Mouse (Mus musculus) ES-E14 (cell line): Measurements from ENCODE around the gene Smad3. TPM values are rescaled to one million over a fixed set of nuclear protein-coding genes. Genes with fewer than 3 reads are reported as not detected.
A peak's percentile ranks its signal among the peaks of the same experiment; 100 is the strongest.

Experiments used
- DNase-seq: peaks from one replicate; pipeline ENCODE4 v3.0.0-alpha.2; 2013; ENCODE audit warnings: low read depth, low spot score
- H3K27ac ChIP-seq: 2 replicates; pipeline ENCODE4 v1.5.1; 2012; ENCODE audit warnings: low read depth, mild to moderate bottlenecking, low read length, moderate library complexity, mixed read lengths; ENCODE audit not compliant: poor library complexity, insufficient read depth, severe bottlenecking
- H3K36me3 ChIP-seq: 2 replicates; pipeline ENCODE4 v1.6.1; 2012; ENCODE audit warnings: mild to moderate bottlenecking, low read length, moderate library complexity, mixed read lengths; ENCODE audit not compliant: control insufficient read depth, poor library complexity, insufficient read depth, severe bottlenecking
- H3K4me1 ChIP-seq, 2 experiments: fragments of 150-350 bp in 1 of 2; sonication (generic) in 1 of 2; 2 replicates each; pipeline ENCODE4 v1.6.1; 2012; ENCODE audit warnings: low read length in 2 of 2, mild to moderate bottlenecking in 1 of 2, mixed read lengths in 1 of 2; ENCODE audit not compliant: control insufficient read depth in 2 of 2, insufficient read depth in 2 of 2, poor library complexity in 1 of 2
- H3K4me3 ChIP-seq, 2 experiments: fragments of 150-350 bp in 1 of 2; sonication (generic) in 1 of 2; 2 replicates each; pipeline ENCODE4 v1.5.1; 2012; ENCODE audit warnings: low read length in 2 of 2, low read depth in 1 of 2, mild to moderate bottlenecking in 1 of 2, mixed read lengths in 1 of 2; ENCODE audit not compliant: insufficient read depth in 1 of 2, poor library complexity in 1 of 2, severe bottlenecking in 1 of 2
- H3K9ac ChIP-seq: 2 replicates; pipeline ENCODE4 v1.6.1; 2012; ENCODE audit warnings: low read depth, mild to moderate bottlenecking, low read length, mixed read lengths; ENCODE audit not compliant: poor library complexity, insufficient read depth, severe bottlenecking
- H3K9me3 ChIP-seq: fragments of 150-350 bp; sonication (generic); 2 replicates; pipeline ENCODE4 v1.6.1; 2012; ENCODE audit warnings: low read depth, mild to moderate bottlenecking, low read length; ENCODE audit not compliant: control insufficient read depth, insufficient read depth
- CHD2 ChIP-seq: IDR thresholded peaks from 2 replicates; pipeline ENCODE4 v1.6.1; 2014; ENCODE audit warnings: mild to moderate bottlenecking, low read depth, low read length, inconsistent platforms
- HCFC1 ChIP-seq: IDR thresholded peaks from 2 replicates; pipeline ENCODE4 v1.6.1; 2012; ENCODE audit warnings: low read length, inconsistent platforms, borderline replicate concordance; ENCODE audit not compliant: insufficient read depth
- MAFK ChIP-seq: IDR thresholded peaks from 2 replicates; pipeline ENCODE4 v1.6.1; 2014; ENCODE audit warnings: mild to moderate bottlenecking, low read depth, low read length, inconsistent platforms; ENCODE audit not compliant: insufficient read depth
- ZC3H11A ChIP-seq: IDR thresholded peaks from 2 replicates; pipeline ENCODE4 v1.6.1; 2012; ENCODE audit warnings: low read depth, mild to moderate bottlenecking, inconsistent platforms, low read length, borderline replicate concordance
- ZNF384 ChIP-seq: IDR thresholded peaks from 2 replicates; pipeline ENCODE4 v1.6.1; 2012; ENCODE audit warnings: low read depth, low read length, inconsistent platforms
- in situ Hi-C, 2 experiments: fragments of 600-800 bp; cut with MboI; formaldehyde crosslinking; loops; one replicate each; pipeline ENCODE4 v1.15.1; 2025; ENCODE audit warnings: low sequenced_read_pairs in 2 of 2, inconsistent platforms in 1 of 2; ENCODE audit not compliant: unreplicated experiment in 2 of 2
- total RNA-seq: library from RNA; depleted of rRNA; stranded (reverse); fragments of 300-350 nt; gene quantifications from 2 replicates; pipeline ENCODE4 v1.2.3, GENCODE M21; 2012

The Smad3 gene
- total RNA-seq, 1 experiment, result 15.2 TPM

DNA sequence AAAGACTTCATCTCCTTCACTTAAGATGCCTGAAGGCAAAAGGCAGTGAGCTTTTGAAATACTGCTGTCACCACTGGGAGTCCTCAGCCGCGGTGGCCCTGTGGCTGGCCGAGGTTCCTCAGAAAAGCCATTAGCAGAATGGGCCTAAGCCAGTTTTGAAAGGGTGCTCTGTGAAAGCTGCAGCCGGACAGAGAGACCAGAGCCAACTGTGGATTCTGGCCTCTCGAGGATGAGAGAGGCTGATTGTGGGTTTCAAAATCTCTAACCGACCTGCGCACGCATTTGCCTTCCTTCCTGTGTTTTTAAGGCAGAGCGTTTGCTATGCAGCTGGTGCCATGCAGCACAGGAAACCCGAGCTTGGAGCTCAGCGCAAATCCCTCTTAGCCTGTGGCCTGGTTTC lies 19.0 kb downstream of the Smad3 start:
- in situ Hi-C loops, result no loop called here
- no peak overlapping the region for H3K4me3 ChIP-seq
- peaks cover 6% of the 10 kb centered on the region; the same call in 1 of the 2 replicates for H3K36me3 ChIP-seq
- H3K4me1 ChIP-seq, result peaks cover 3 to 23% of the 10 kb centered on the region in 2 experiments; a peak in 2 of 4 replicates
- H3K27ac ChIP-seq, result no peak overlapping the region
- TF ChIP-seq CHD2 (no peak), MAFK (no peak), ZC3H11A (no peak), ZNF384 (no peak)
- DNase-seq, result no peak
- H3K9ac ChIP-seq, result no peak overlapping the region
- H3K9me3 ChIP-seq, result no peaks in the 10 kb centered on the region

DNA sequence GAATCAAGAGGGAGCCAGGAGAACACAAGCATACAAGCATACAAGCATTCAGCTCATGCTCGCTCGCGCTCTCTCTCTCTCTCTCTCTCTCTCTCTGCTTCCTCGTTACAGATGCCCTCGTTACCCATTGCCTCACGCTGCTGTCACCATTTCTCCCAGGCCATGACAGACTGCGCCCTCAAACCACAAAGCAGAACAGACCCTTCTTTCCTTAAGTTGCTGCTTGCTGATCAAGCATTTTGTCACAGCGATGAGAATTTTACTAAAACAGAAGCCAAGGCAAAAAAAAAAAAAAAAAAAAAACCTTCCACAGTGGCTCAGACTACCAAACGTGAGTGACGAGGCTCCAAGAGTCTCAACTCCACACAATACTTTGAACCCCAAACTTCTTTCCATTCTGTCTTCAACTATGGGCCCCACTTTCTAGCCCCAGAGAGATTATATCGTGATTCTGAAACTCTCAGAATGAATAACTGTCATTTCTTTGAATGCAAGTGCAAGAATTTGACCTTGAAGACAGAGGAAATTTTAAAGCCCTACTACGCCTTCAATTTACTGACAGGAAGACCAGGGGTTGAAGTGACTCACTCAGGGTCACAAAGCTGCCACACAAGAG lies 19.6 kb downstream of the Smad3 start:
- no peak for TF ChIP-seq HCFC1
- 0 out of 2 replicates have a peak, but pooled peaks have one; percentile 43 for TF ChIP-seq ZNF384
- no peak for TF ChIP-seq MAFK
- no peak overlapping the region for H3K9ac ChIP-seq
- in situ Hi-C loops, result no loop called here
- no peak overlapping the region for H3K27ac ChIP-seq
- peaks cover 3 to 21% of the 10 kb centered on the region in 2 experiments; a peak in 2 of 4 replicates for H3K4me1 ChIP-seq
- no peaks in the 10 kb centered on the region for H3K9me3 ChIP-seq
- no peak for DNase-seq
- no peak overlapping the region for H3K4me3 ChIP-seq
- H3K36me3 ChIP-seq, result peaks cover 6% of the 10 kb centered on the region; the same call in 1 of the 2 replicates

DNA sequence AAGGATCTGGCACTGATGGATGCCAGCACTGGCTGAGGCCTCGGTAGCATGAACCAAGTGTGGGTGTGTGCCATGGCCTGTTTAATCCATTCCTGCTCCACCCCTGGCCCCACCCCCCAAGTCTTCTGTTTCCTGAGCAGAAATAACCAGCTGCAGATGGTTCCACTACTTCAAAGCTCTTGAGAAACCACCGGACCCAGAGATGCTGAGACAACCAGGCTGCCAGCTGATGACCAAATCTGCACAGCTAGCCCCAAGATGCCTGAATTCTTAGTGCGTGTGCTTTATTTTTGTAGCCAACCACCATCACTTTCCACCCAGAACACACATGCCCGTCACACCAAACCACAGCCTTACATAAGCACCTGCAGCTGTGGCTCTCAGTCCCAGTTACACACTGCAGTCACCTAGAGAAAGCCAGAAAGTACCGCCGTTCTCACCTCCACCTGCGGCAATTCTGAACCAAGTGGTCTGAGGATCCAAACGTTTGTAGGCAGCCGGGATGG lies 20.3 kb downstream of the Smad3 start:
- H3K4me1 ChIP-seq, result peaks cover 0 to 17% of the 10 kb centered on the region in 2 experiments; a peak in 3 of 4 replicates
- no peak for DNase-seq
- no peak overlapping the region for H3K9ac ChIP-seq
- H3K36me3 ChIP-seq, result peaks cover 6% of the 10 kb centered on the region; the same call in 1 of the 2 replicates
- H3K27ac ChIP-seq, result no peak overlapping the region
- in situ Hi-C loops, result no loop called here
- no peak overlapping the region for H3K4me3 ChIP-seq
- no peaks in the 10 kb centered on the region for H3K9me3 ChIP-seq
- no peak for TF ChIP-seq HCFC1

DNA sequence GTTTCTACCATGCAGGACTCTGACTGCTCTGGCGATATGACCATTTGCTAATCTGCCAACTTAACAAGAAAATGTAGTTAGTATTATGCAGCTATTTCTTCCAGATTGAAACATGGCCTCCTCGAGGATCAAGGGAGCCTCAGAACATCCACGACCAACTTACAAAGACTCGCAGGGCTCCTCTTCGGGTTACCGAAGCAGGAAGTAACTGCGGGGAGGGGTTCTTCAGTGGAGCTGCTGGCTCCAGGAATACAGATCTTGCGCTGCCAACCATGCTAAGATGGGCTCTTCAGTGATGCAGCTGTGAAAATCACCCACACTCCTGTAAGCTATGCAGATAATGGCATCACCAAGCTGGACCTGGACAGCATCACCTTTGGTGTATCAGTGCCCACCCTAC lies 23.5 kb downstream of the Smad3 start:
- Histone ChIP-seq H3K9ac (no peak overlapping the region), H3K36me3 (0 out of 2 replicates have a peak, but pooled peaks cover 2% of the 10 kb centered on the region), H3K27ac (no peak overlapping the region), H3K9me3 (no peaks in the 10 kb centered on the region), H3K4me3 (no peak overlapping the region), H3K4me1 (peaks cover 2 to 16% of the 10 kb centered on the region in 2 experiments; a peak in 3 of 4 replicates)
- DNase-seq, result no peak
- in situ Hi-C loops, result no loop called here
- TF ChIP-seq ZNF384 (no peak), HCFC1 (no peak), ZC3H11A (no peak), MAFK (no peak), CHD2 (no peak)

DNA sequence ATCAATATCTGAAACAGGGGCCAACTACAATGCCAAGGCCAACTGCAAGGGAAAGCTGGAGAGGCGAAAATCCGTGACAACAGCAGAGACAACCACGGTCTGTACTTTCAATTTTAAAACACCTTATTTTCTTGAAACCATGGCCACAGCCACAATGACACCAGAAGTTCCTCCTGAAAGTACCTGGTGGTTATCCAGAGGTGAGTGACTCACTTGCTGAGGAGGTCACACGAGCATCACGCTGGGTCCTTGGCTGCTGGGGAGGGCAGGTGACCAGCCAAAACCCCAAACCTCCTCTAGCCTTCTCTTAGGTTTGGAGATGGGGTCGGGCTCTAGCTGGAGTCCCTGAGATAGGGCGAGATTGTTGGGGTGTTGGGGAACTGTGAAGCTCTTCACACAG lies 25.1 kb downstream of the Smad3 start:
- peaks cover 2 to 16% of the 10 kb centered on the region in 2 experiments; a peak in 3 of 4 replicates for H3K4me1 ChIP-seq
- no peaks in the 10 kb centered on the region for H3K9me3 ChIP-seq

More for the DNA sequence above, 25.1 kb downstream of the Smad3 start:
- Histone ChIP-seq H3K36me3 (no peaks in the 10 kb centered on the region), H3K9ac (no peak overlapping the region), H3K27ac (no peak overlapping the region), H3K4me3 (no peak overlapping the region)
- in situ Hi-C loops, result no loop called here
- TF ChIP-seq MAFK, result no peak
- TF ChIP-seq CHD2, result no peak
- no peak for TF ChIP-seq ZNF384
- TF ChIP-seq HCFC1, result no peak
- TF ChIP-seq ZC3H11A, result no peak
- no peak for DNase-seq
